Mouse (Mus musculus): ENCODE data around the gene Irgq. TPM values are rescaled to one million over a fixed set of nuclear protein-coding genes. Genes with fewer than 3 reads are reported as not detected.
A peak's percentile ranks its signal among the peaks of the same experiment; 100 is the strongest.

The Irgq gene
- polyA plus RNA-seq, 1 experiment from 2014 or later: 6.0 TPM

GRCm38 (mm10) chr7:24571071-24571470 is 40.6 kb downstream of the Irgq start:
- Histone ChIP-seq H3K9me3 (replicated peaks; ENCODE audit: low read length) (no peaks in the 10 kb centered on the region), H3K4me1 (replicated peaks; ENCODE audit: insufficient read depth, low read length) (no peaks in the 10 kb centered on the region), H3K27me3 (ENCODE audit: insufficient read depth, low read length) (no peaks in the 10 kb centered on the region), H3K4me2 (ENCODE audit: low read length) (no peak overlapping the region), H3K27ac (no peak overlapping the region), H3K9ac (ENCODE audit: low read depth, low read length) (no peak overlapping the region), H3K36me3 (ENCODE audit: insufficient read depth, low read length) (peaks cover 24% of the 10 kb centered on the region), H3K4me3 (replicated peaks; ENCODE audit: low read depth, low read length) (no peak overlapping the region)
- WGBS: 64% methylated on average over 4 of the region's 4 CpGs
- DNase-seq (ENCODE audit: low spot score) (no peak), ATAC-seq (replicated peaks; ENCODE audit: low FRiP score, low read depth) (no peak)
- TF ChIP-seq CTCF (IDR thresholded peaks at IDR 0.05; ENCODE audit: low read depth): no peak

GRCm38 (mm10) chr7:24572455-24572854 is 42.0 kb downstream of the Irgq start:
- Histone ChIP-seq H3K4me2 (ENCODE audit: low read length) (no peak overlapping the region), H3K27me3 (ENCODE audit: insufficient read depth, low read length) (no peaks in the 10 kb centered on the region), H3K27ac (no peak overlapping the region), H3K4me3 (replicated peaks; ENCODE audit: low read depth, low read length) (no peak overlapping the region), H3K9ac (ENCODE audit: low read depth, low read length) (no peak overlapping the region), H3K4me1 (replicated peaks; ENCODE audit: insufficient read depth, low read length) (no peaks in the 10 kb centered on the region), H3K36me3 (ENCODE audit: insufficient read depth, low read length) (peaks cover 11% of the 10 kb centered on the region), H3K9me3 (replicated peaks; ENCODE audit: low read length) (no peaks in the 10 kb centered on the region)
- WGBS: 55% methylated on average over 5 of the region's 5 CpGs
- ATAC-seq (replicated peaks; ENCODE audit: low FRiP score, low read depth): no peak
- DNase-seq (ENCODE audit: low spot score): no peak
- peak; percentile 63 for TF ChIP-seq CTCF (IDR thresholded peaks at IDR 0.05; ENCODE audit: low read depth)

DNA sequence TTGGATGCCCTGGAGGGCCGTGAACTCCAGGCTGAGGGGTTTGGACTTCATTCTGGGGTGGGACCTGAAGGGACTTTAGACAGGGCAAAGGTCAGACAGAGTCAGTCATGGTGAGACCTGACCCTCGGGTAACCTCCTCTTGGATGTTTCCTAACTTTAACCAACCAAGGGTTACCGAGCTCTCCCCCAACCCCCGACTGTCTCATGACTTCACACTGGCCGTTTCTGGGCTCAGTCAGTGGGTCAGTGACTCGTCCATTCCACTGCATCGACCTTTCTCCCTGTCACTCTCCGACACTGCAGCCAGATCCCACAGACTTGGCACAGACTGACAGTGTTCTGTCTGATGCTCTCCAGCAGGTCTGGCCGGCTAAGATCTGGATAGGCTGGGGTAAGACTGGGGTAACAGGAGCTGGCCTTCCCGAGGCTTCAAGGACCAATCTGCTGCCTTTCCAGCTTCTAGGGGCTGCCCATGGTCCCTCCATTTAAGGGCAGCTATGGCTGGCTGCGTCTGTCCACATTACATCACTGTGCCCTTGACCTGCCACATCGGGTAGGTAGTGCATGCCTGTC is 43.8 kb downstream of the Irgq start:
- H3K27me3 ChIP-seq (ENCODE audit: insufficient read depth, low read length): no peaks in the 10 kb centered on the region
- no peak overlapping the region for H3K27ac ChIP-seq
- peaks cover 8% of the 10 kb centered on the region; the same call in 1 of the 2 replicates for H3K36me3 ChIP-seq (ENCODE audit: insufficient read depth, low read length)
- ATAC-seq (replicated peaks; ENCODE audit: low FRiP score, low read depth): peak; percentile 80
- TF ChIP-seq CTCF (IDR thresholded peaks at IDR 0.05; ENCODE audit: low read depth): no peak
- H3K4me3 ChIP-seq (replicated peaks; ENCODE audit: low read depth, low read length): no peak overlapping the region
- DNase-seq (ENCODE audit: low spot score): no peak
- no peaks in the 10 kb centered on the region for H3K4me1 ChIP-seq (replicated peaks; ENCODE audit: insufficient read depth, low read length)
- no peaks in the 10 kb centered on the region for H3K9me3 ChIP-seq (replicated peaks; ENCODE audit: low read length)
- no peak overlapping the region for H3K4me2 ChIP-seq (ENCODE audit: low read length)
- H3K9ac ChIP-seq (ENCODE audit: low read depth, low read length): no peak overlapping the region
- 40% methylated on average over 12 of the region's 12 CpGs for WGBS

GRCm38 (mm10) chr7:24577811-24578210 is 47.3 kb downstream of the Irgq start:
- no peak overlapping the region for H3K27ac ChIP-seq

GRCm38 (mm10) chr7:24584876-24585275 is 54.4 kb downstream of the Irgq start:
- Histone ChIP-seq H3K4me2 (ENCODE audit: low read length) (no peak overlapping the region), H3K9ac (ENCODE audit: low read depth, low read length) (no peak overlapping the region), H3K27ac (no peak overlapping the region), H3K36me3 (ENCODE audit: insufficient read depth, low read length) (no peaks in the 10 kb centered on the region), H3K4me1 (replicated peaks; ENCODE audit: insufficient read depth, low read length) (no peaks in the 10 kb centered on the region), H3K4me3 (replicated peaks; ENCODE audit: low read depth, low read length) (no peak overlapping the region), H3K27me3 (ENCODE audit: insufficient read depth, low read length) (0 out of 2 replicates have a peak, but pooled peaks cover 3% of the 10 kb centered on the region), H3K9me3 (replicated peaks; ENCODE audit: low read length) (no peaks in the 10 kb centered on the region)
- DNase-seq (ENCODE audit: low spot score) (no peak), ATAC-seq (replicated peaks; ENCODE audit: low FRiP score, low read depth) (no peak)
- 90% methylated on average over 6 of the region's 6 CpGs for WGBS
- no peak for TF ChIP-seq CTCF (IDR thresholded peaks at IDR 0.05; ENCODE audit: low read depth)

More at GRCm38 (mm10) chr7:24577811-24578210, 47.3 kb downstream of the Irgq start:
- ATAC-seq (replicated peaks; ENCODE audit: low FRiP score, low read depth) (no peak), DNase-seq (ENCODE audit: low spot score) (no peak)
- TF ChIP-seq CTCF (IDR thresholded peaks at IDR 0.05; ENCODE audit: low read depth): no peak
- H3K9ac ChIP-seq (ENCODE audit: low read depth, low read length): no peak overlapping the region
- H3K27me3 ChIP-seq (ENCODE audit: insufficient read depth, low read length): no peaks in the 10 kb centered on the region
- H3K4me3 ChIP-seq (replicated peaks; ENCODE audit: low read depth, low read length): no peak overlapping the region
- no peaks in the 10 kb centered on the region for H3K9me3 ChIP-seq (replicated peaks; ENCODE audit: low read length)
- no peaks in the 10 kb centered on the region for H3K36me3 ChIP-seq (ENCODE audit: insufficient read depth, low read length)
- 90% methylated on average over 10 of the region's 10 CpGs for WGBS
- no peaks in the 10 kb centered on the region for H3K4me1 ChIP-seq (replicated peaks; ENCODE audit: insufficient read depth, low read length)
- H3K4me2 ChIP-seq (ENCODE audit: low read length): no peak overlapping the region

DNA sequence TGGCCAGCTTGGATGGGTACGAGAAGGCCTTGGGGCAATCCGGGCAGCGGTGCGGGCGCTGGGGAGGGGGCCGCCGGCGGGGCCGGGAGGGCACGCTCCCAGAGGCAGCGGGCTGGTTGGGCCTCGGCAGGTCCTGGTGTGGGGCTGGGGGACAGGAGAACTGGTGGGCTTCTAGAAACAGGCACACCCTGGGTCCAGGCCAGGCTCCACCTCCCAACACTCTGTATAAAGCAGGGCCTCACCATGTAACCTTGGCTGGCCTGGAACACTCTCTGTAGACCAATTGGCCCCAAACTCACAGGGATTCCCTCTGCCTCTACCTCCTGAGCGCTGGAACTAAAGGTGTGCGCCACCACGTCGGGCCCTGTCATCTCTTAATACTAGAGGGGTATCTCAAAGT is 55.5 kb downstream of the Irgq start:
- H3K4me3 ChIP-seq (replicated peaks; ENCODE audit: low read depth, low read length): no peak overlapping the region
- no peak for DNase-seq (ENCODE audit: low spot score)
- 0 out of 2 replicates have a peak, but pooled peaks cover 3% of the 10 kb centered on the region for H3K27me3 ChIP-seq (ENCODE audit: insufficient read depth, low read length)
- no peak for ATAC-seq (replicated peaks; ENCODE audit: low FRiP score, low read depth)
- no peaks in the 10 kb centered on the region for H3K4me1 ChIP-seq (replicated peaks; ENCODE audit: insufficient read depth, low read length)
- no peaks in the 10 kb centered on the region for H3K36me3 ChIP-seq (ENCODE audit: insufficient read depth, low read length)
- TF ChIP-seq CTCF (IDR thresholded peaks at IDR 0.05; ENCODE audit: low read depth): no peak
- H3K4me2 ChIP-seq (ENCODE audit: low read length): no peak overlapping the region
- no peak overlapping the region for H3K27ac ChIP-seq
- H3K9ac ChIP-seq (ENCODE audit: low read depth, low read length): no peak overlapping the region
- WGBS: 56% methylated on average over 16 of the region's 16 CpGs
- H3K9me3 ChIP-seq (replicated peaks; ENCODE audit: low read length): no peaks in the 10 kb centered on the region

DNA sequence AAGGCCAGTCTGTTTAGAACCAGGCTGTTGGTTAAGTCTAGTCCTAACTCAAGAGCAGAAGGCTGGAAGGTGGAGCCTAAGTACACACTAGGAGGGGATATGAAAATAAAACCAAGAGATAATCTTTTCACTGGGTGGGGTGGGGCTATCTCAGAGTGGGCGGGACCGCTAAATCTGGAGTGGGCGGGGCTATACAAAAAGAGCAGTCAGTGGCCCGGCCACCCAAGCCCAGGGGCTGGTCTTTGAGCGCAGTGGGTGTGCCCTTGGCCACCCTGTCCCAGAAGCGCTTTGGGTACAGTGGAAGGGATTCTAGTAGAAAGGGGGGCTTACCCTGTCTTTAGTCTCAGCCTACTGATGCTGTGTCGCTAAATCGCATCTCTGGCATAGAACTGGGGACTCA is 56.3 kb downstream of the Irgq start:
- TF ChIP-seq CTCF (IDR thresholded peaks at IDR 0.05; ENCODE audit: low read depth): no peak
- Histone ChIP-seq H3K4me2 (ENCODE audit: low read length) (peak overlapping the region; percentile 62), H3K4me3 (replicated peaks; ENCODE audit: low read depth, low read length) (peak overlapping the region; percentile 41), H3K9ac (ENCODE audit: low read depth, low read length) (peak overlapping the region; percentile 64; the same call in 1 of the 2 replicates), H3K9me3 (replicated peaks; ENCODE audit: low read length) (no peaks in the 10 kb centered on the region), H3K27ac (no peak overlapping the region), H3K27me3 (ENCODE audit: insufficient read depth, low read length) (0 out of 2 replicates have a peak, but pooled peaks cover 3% of the 10 kb centered on the region), H3K36me3 (ENCODE audit: insufficient read depth, low read length) (no peaks in the 10 kb centered on the region), H3K4me1 (replicated peaks; ENCODE audit: insufficient read depth, low read length) (0 out of 2 replicates have a peak, but pooled peaks cover 4% of the 10 kb centered on the region)
- 20% methylated on average over 8 of the region's 8 CpGs for WGBS
- DNase-seq (ENCODE audit: low spot score) (peak; percentile 70), ATAC-seq (replicated peaks; ENCODE audit: low FRiP score, low read depth) (peak; percentile 60)
